Comparison of ENCODE assay signal across 9 mouse cellular contexts in genomic region chr1:74068366-74069084, GRCm38 (mm10). TPM values are rescaled to one million over a fixed set of nuclear protein-coding genes. Genes with fewer than 3 reads are reported as not detected.
DNase-seq lines count a peak whose midpoint lies in the region; ATAC-seq and TF ChIP-seq lines count a peak whose summit lies in the region.
"Had no signal": no experiment of that assay in that cellular context is flagged by ENCODE, and none has a peak within 500 bp of the region (broad histone marks: within the 10 kb centered on the region; RNA-seq: fewer than 3 reads in every experiment).

No protein-coding gene starts in this region.

- H3K9ac ChIP-seq in embryonic facial prominence, embryonic 14.5 days (ENCODE audit: low read depth, low read length): peak overlapping the region; percentile 72
- H3K9ac ChIP-seq in hindbrain, embryonic 14.5 days: peak overlapping the region; percentile 9; the same call in 1 of the 2 replicates
- H3K9ac ChIP-seq in lung, postnatal 0 days (replicated peaks; ENCODE audit: low read depth): peak overlapping the region; percentile 65
- H3K9ac ChIP-seq in stomach, embryonic 16.5 days (ENCODE audit: low read length): peak overlapping the region; percentile 80

- no peak for DNase-seq in left cerebral cortex, adult 2 months (ENCODE audit: extremely low spot score in 1 of 2, low spot score in 2 of 2)
- DNase-seq in left cerebral cortex, adult 8-10 months (ENCODE audit: low spot score in 2 of 2): no peak
- DNase-seq in embryonic facial prominence, embryonic 14.5 days (ENCODE audit: low spot score): peak; percentile 58
- no peak for DNase-seq in hindbrain, embryonic 14.5 days (ENCODE audit: low spot score)
- DNase-seq in lung, postnatal 0 days (ENCODE audit: low spot score): peak; percentile 65
- DNase-seq in right cerebral cortex, postnatal 36 days (ENCODE audit: low spot score in 2 of 2): no peak
- DNase-seq in spleen, postnatal 36 days (ENCODE audit: low spot score in 2 of 2): no peak

- ATAC-seq in embryonic facial prominence, embryonic 14.5 days (ENCODE audit: low read depth): peak; percentile 75
- ATAC-seq in hindbrain, embryonic 14.5 days (ENCODE audit: low FRiP score): peak; percentile 61; the same call in 1 of the 2 replicates
- peak; percentile 66 for ATAC-seq in lung, postnatal 0 days
- ATAC-seq in stomach, embryonic 16.5 days (ENCODE audit: insufficient read depth, low FRiP score): peak; percentile 69; the same call in 1 of the 2 replicates

- no peak for TF ChIP-seq EP300 in lung, postnatal 0 days (IDR thresholded peaks at IDR 0.05)

- 3% methylated on average over 24 of the region's 41 CpGs for WGBS in embryonic facial prominence, embryonic 14.5 days
- 7% methylated on average over 39 of the region's 41 CpGs for WGBS in hindbrain, embryonic 14.5 days
- 4% methylated on average over 27 of the region's 41 CpGs for WGBS in lung, postnatal 0 days
- WGBS in stomach, embryonic 16.5 days: 3% methylated on average over 41 of the region's 41 CpGs

- no peak overlapping the region for H3K27ac ChIP-seq in left cerebral cortex, adult 2 months
- peak overlapping the region; percentile 73 for H3K27ac ChIP-seq in embryonic facial prominence, embryonic 14.5 days (replicated peaks; ENCODE audit: low read depth, low read length)
- H3K27ac ChIP-seq in hindbrain, embryonic 14.5 days: no peak overlapping the region
- H3K27ac ChIP-seq in lung, postnatal 0 days (ENCODE audit: low read length): peak overlapping the region; percentile 91
- peak overlapping the region; percentile 4; the same call in 1 of the 2 replicates for H3K27ac ChIP-seq in stomach, embryonic 16.5 days (ENCODE audit: low read length)

- H3K36me3 ChIP-seq in embryonic facial prominence, embryonic 14.5 days (ENCODE audit: control insufficient read depth, insufficient read depth, low read length): no peaks in the 10 kb centered on the region; the same call in 1 of the 2 replicates
- H3K36me3 ChIP-seq in hindbrain, embryonic 14.5 days (replicated peaks; ENCODE audit: control insufficient read depth, insufficient read depth): no peaks in the 10 kb centered on the region
- H3K36me3 ChIP-seq in lung, postnatal 0 days (ENCODE audit: insufficient read depth, low read length): no peaks in the 10 kb centered on the region
- H3K36me3 ChIP-seq in stomach, embryonic 16.5 days (ENCODE audit: control insufficient read depth, insufficient read depth, low read length): no peaks in the 10 kb centered on the region

- no peak for TF ChIP-seq CTCF in left cerebral cortex, adult 2 months (IDR thresholded peaks at IDR 0.05)
- no peak for TF ChIP-seq CTCF in lung, postnatal 0 days (IDR thresholded peaks at IDR 0.05)

- H3K4me3 ChIP-seq in left cerebral cortex, adult 2 months: peak overlapping the region; percentile 30
- H3K4me3 ChIP-seq in embryonic facial prominence, embryonic 14.5 days (ENCODE audit: low read depth, low read length): peak overlapping the region; percentile 48
- peak overlapping the region; percentile 16 for H3K4me3 ChIP-seq in hindbrain, embryonic 14.5 days (replicated peaks; ENCODE audit: low read length)
- peak overlapping the region; percentile 53 for H3K4me3 ChIP-seq in lung, postnatal 0 days (ENCODE audit: low read depth, low read length)
- peak overlapping the region; percentile 56 for H3K4me3 ChIP-seq in stomach, embryonic 16.5 days (replicated peaks; ENCODE audit: low read length)

- intact Hi-C loops in left cerebral cortex, adult 2 months (cut with DNase I): no loop called here

- H3K4me2 ChIP-seq in embryonic facial prominence, embryonic 14.5 days (ENCODE audit: low read depth, low read length): peak overlapping the region; percentile 88
- peak overlapping the region; percentile 46 for H3K4me2 ChIP-seq in hindbrain, embryonic 14.5 days (replicated peaks)
- peak overlapping the region; percentile 95 for H3K4me2 ChIP-seq in lung, postnatal 0 days (replicated peaks; ENCODE audit: low read depth, low read length)
- H3K4me2 ChIP-seq in stomach, embryonic 16.5 days (ENCODE audit: low read depth, low read length): peak overlapping the region; percentile 93

- H3K9me3 ChIP-seq in embryonic facial prominence, embryonic 14.5 days (ENCODE audit: control insufficient read depth, low read length): no peaks in the 10 kb centered on the region
- H3K9me3 ChIP-seq in hindbrain, embryonic 14.5 days (ENCODE audit: control insufficient read depth, low read length): no peaks in the 10 kb centered on the region
- no peaks in the 10 kb centered on the region for H3K9me3 ChIP-seq in lung, postnatal 0 days (ENCODE audit: low read length)
- no peaks in the 10 kb centered on the region for H3K9me3 ChIP-seq in stomach, embryonic 16.5 days (replicated peaks; ENCODE audit: control insufficient read depth, low read length)

- H3K27me3 ChIP-seq in embryonic facial prominence, embryonic 14.5 days (replicated peaks; ENCODE audit: control insufficient read depth, insufficient read depth, low read length): no peaks in the 10 kb centered on the region
- H3K27me3 ChIP-seq in hindbrain, embryonic 14.5 days (ENCODE audit: control insufficient read depth, insufficient read depth, low read length): peaks cover 16% of the 10 kb centered on the region
- no peaks in the 10 kb centered on the region for H3K27me3 ChIP-seq in lung, postnatal 0 days (replicated peaks; ENCODE audit: insufficient read depth, low read length)
- no peaks in the 10 kb centered on the region for H3K27me3 ChIP-seq in stomach, embryonic 16.5 days (ENCODE audit: control insufficient read depth, insufficient read depth, low read length)
- H3K27me3 ChIP-seq: Patski had no signal

- H3K4me1 ChIP-seq in embryonic facial prominence, embryonic 14.5 days (ENCODE audit: control insufficient read depth, insufficient read depth, low read length): peaks cover 35% of the 10 kb centered on the region
- peaks cover 14% of the 10 kb centered on the region for H3K4me1 ChIP-seq in hindbrain, embryonic 14.5 days (replicated peaks; ENCODE audit: control insufficient read depth, insufficient read depth, low read length)
- peaks cover 31% of the 10 kb centered on the region; the same call in 1 of the 2 replicates for H3K4me1 ChIP-seq in lung, postnatal 0 days (ENCODE audit: insufficient read depth, low read depth, low read length)
- peaks cover 22% of the 10 kb centered on the region for H3K4me1 ChIP-seq in stomach, embryonic 16.5 days (ENCODE audit: control insufficient read depth, insufficient read depth, low read length)

RNA-seq across cellular contexts. Expression of gene Tns1, which starts 55.7 kb away (rescaled TPM):
- 10 to 100 TPM; 43.5 to 46.4 TPM for total RNA-seq in left cerebral cortex, adult 2 months (2021)
- total RNA-seq in left cerebral cortex, adult 8-10 months (2022): 10 to 100 TPM; 40.6 to 59.2 (median 49.2) TPM
- 51.5 and 58.5 TPM in 2 replicates for polyA plus RNA-seq in embryonic facial prominence, embryonic 14.5 days (2014; fragmentation: Nextera tagmentation; extraction: Ambion mirVana)
- 15.1 and 15.5 TPM in 2 replicates for polyA plus RNA-seq in hindbrain, embryonic 14.5 days (2014; fragmentation: Nextera tagmentation; extraction: Ambion mirVana)
- 184 and 185 TPM in 2 replicates for polyA plus RNA-seq in lung, postnatal 0 days (2015; fragmentation: Nextera tagmentation; extraction: Ambion mirVana)
- polyA plus RNA-seq in stomach, embryonic 16.5 days (2015; fragmentation: Nextera tagmentation; extraction: Ambion mirVana): 42.1 and 45.0 TPM in 2 replicates

RNA-seq across cellular contexts. Expression of gene Rufy4, which starts 56.8 kb away (rescaled TPM):
- under 1 TPM in 1 of 2 experiments, not detected in 1; 0.19 TPM for total RNA-seq in left cerebral cortex, adult 2 months (2021)
- total RNA-seq in left cerebral cortex, adult 8-10 months (2022): not detected
- polyA plus RNA-seq in embryonic facial prominence, embryonic 14.5 days (2014; fragmentation: Nextera tagmentation; extraction: Ambion mirVana): 0.37 and 0.72 TPM in 2 replicates
- polyA plus RNA-seq in hindbrain, embryonic 14.5 days (2014; fragmentation: Nextera tagmentation; extraction: Ambion mirVana): 0.26 and 0.43 TPM in 2 replicates
- polyA plus RNA-seq in lung, postnatal 0 days (2015; fragmentation: Nextera tagmentation; extraction: Ambion mirVana): 0.42 and 0.43 TPM in 2 replicates
- 0.25 and 0.44 TPM in 2 replicates for polyA plus RNA-seq in stomach, embryonic 16.5 days (2015; fragmentation: Nextera tagmentation; extraction: Ambion mirVana)

Comparison
In these comparisons a context has a peak if more than half of its experiments do, and no peak if none do; other contexts are left out.
1. DNase-seq: peak in embryonic facial prominence, embryonic 14.5 days (single experiment) and lung, postnatal 0 days (single experiment); none in left cerebral cortex, adult 2 months (0 of 2), left cerebral cortex, adult 8-10 months (0 of 2), hindbrain, embryonic 14.5 days (single experiment), right cerebral cortex, postnatal 36 days (0 of 2) and spleen, postnatal 36 days (0 of 2).
2. H3K27ac ChIP-seq: peak in embryonic facial prominence, embryonic 14.5 days (single experiment), lung, postnatal 0 days (single experiment) and stomach, embryonic 16.5 days (single experiment); none in left cerebral cortex, adult 2 months (single experiment) and hindbrain, embryonic 14.5 days (single experiment).
3. H3K9ac ChIP-seq: peak in every context shown above with its lines; median percentile 80 in stomach, embryonic 16.5 days; 72 in embryonic facial prominence, embryonic 14.5 days; 65 in lung, postnatal 0 days; 9 in hindbrain, embryonic 14.5 days.
4. Peak in every context shown above with its lines, with median percentiles within 50 percentile points of each other: H3K4me3 ChIP-seq, ATAC-seq and H3K4me2 ChIP-seq.